Mouse (Mus musculus) stomach, embryonic 14.5 days (tissue): ENCODE measurements around the gene Wdr62. TPM values are rescaled to one million over a fixed set of nuclear protein-coding genes. Genes with fewer than 3 reads are reported as not detected.
"Not testable (repeated sequence)": the region's sequence is repeated elsewhere in the genome, so short reads cannot be mapped to it uniquely, and the experiment has no call there.

Source experiments
- ATAC-seq: fragments of 200-750 bp; cut with Nextera tagmentation; 2 replicates; pipeline ENCODE4 v1.8.0; 2017; ENCODE audit warnings: low read depth, moderate TSS enrichment; ENCODE audit not compliant: insufficient number of reproducible peaks, insufficient read depth, low FRiP score
- H3K27ac ChIP-seq: fragments of 300-500 bp; sonication (generic); 2 replicates; pipeline ENCODE4 v1.5.1; 2014; ENCODE audit warnings: mild to moderate bottlenecking, low read length, moderate library complexity, mixed read lengths
- H3K27me3 ChIP-seq: fragments of 300-500 bp; sonication (generic); 2 replicates; pipeline ENCODE4 v1.6.1; 2014; ENCODE audit warnings: low read length, control low read depth, mixed read lengths; ENCODE audit not compliant: control insufficient read depth, insufficient read depth
- H3K36me3 ChIP-seq: fragments of 300-500 bp; sonication (generic); 2 replicates; pipeline ENCODE4 v1.6.1; 2014; ENCODE audit warnings: mild to moderate bottlenecking, control low read depth, low read length, moderate library complexity, mixed read lengths; ENCODE audit not compliant: control insufficient read depth, insufficient read depth
- H3K4me1 ChIP-seq: fragments of 300-500 bp; sonication (generic); 2 replicates; pipeline ENCODE4 v1.6.1; 2014; ENCODE audit warnings: low read length, control low read depth, mixed read lengths; ENCODE audit not compliant: control insufficient read depth, insufficient read depth
- H3K4me2 ChIP-seq: fragments of 300-500 bp; sonication (generic); replicated peaks from 2 replicates; pipeline ENCODE4 v1.6.1; 2014; ENCODE audit warnings: low read depth, low read length, control low read depth
- H3K4me3 ChIP-seq: fragments of 300-500 bp; sonication (generic); 2 replicates; pipeline ENCODE4 v1.5.1; 2014; ENCODE audit warnings: low read depth, low read length, control low read depth
- H3K9ac ChIP-seq: fragments of 300-500 bp; sonication (generic); replicated peaks from 2 replicates; pipeline ENCODE4 v1.6.1; 2014; ENCODE audit warnings: low read depth, mild to moderate bottlenecking, control low read depth, low read length, moderate library complexity, mixed read lengths
- H3K9me3 ChIP-seq: fragments of 300-500 bp; sonication (generic); 2 replicates; pipeline ENCODE4 v1.6.1; 2016; ENCODE audit warnings: low read depth, low read length, control low read depth; ENCODE audit not compliant: control insufficient read depth
- WGBS: fragments of 180-500 bp; shearing (Covaris S2); extraction: QIAGEN DNeasy Blood & Tissue Kit; methylation state at CpG from one replicate; pipeline ENCODE4 v1.1.7; 2014; 5-methylcytosine and 5-hydroxymethylcytosine counted together
- polyA plus RNA-seq: library from polyadenylated mRNA; unstranded; fragments of >200 nt; fragmentation: Nextera tagmentation; extraction: Ambion mirVana; gene quantifications from 2 replicates; pipeline ENCODE4 v1.2.1, GENCODE M21; 2014

Gene Wdr62
- polyA plus RNA-seq, 1 experiment from 2014 or later, result 9.8 TPM

- no peak for ATAC-seq
- Histone ChIP-seq H3K9ac (no peak overlapping the region), H3K4me1 (no peaks in the 10 kb centered on the region), H3K4me3 (no peak overlapping the region), H3K36me3 (no peaks in the 10 kb centered on the region), H3K4me2 (no peak overlapping the region), H3K9me3 (no peaks in the 10 kb centered on the region), H3K27ac (no peak overlapping the region), H3K27me3 (no peaks in the 10 kb centered on the region)
- 57% methylated on average over 11 of the region's 11 CpGs for WGBS
Observed at GRCm38 (mm10) chr7:30202895-30203690, 77.1 kb downstream of the Wdr62 start.

GRCm38 (mm10) chr7:30200661-30201060 is 79.6 kb downstream of the Wdr62 start:
- not testable (repeated sequence) for ATAC-seq, H3K4me2 ChIP-seq, H3K9ac ChIP-seq, H3K9me3 ChIP-seq, H3K36me3 ChIP-seq, H3K4me3 ChIP-seq, H3K4me1 ChIP-seq, H3K27me3 ChIP-seq, H3K27ac ChIP-seq
- 85% methylated on average over 5 of the region's 5 CpGs for WGBS

GRCm38 (mm10) chr7:30200200-30200599 is 80.0 kb downstream of the Wdr62 start:
- Histone ChIP-seq H3K9ac (no peak overlapping the region), H3K4me3 (no peak overlapping the region), H3K27me3 (no peaks in the 10 kb centered on the region), H3K4me1 (no peaks in the 10 kb centered on the region), H3K4me2 (no peak overlapping the region), H3K27ac (no peak overlapping the region), H3K36me3 (no peaks in the 10 kb centered on the region), H3K9me3 (no peaks in the 10 kb centered on the region)
- WGBS, result 77% methylated on average over 5 of the region's 5 CpGs
- ATAC-seq, result no peak

- H3K27ac ChIP-seq, result no peak overlapping the region
- H3K4me3 ChIP-seq, result no peak overlapping the region
- no peak overlapping the region for H3K4me2 ChIP-seq
- H3K9ac ChIP-seq, result no peak overlapping the region
- no peaks in the 10 kb centered on the region for H3K4me1 ChIP-seq
- H3K9me3 ChIP-seq, result no peaks in the 10 kb centered on the region
- H3K36me3 ChIP-seq, result no peaks in the 10 kb centered on the region
- WGBS, result 70% methylated on average over 18 of the region's 18 CpGs
- H3K27me3 ChIP-seq, result no peaks in the 10 kb centered on the region
- no peak for ATAC-seq
Observed at GRCm38 (mm10) chr7:30199498-30200139, 80.6 kb downstream of the Wdr62 start.

- ATAC-seq, result no peak
- WGBS, result 11% methylated on average over 8 of the region's 8 CpGs
- H3K9ac ChIP-seq, result no peak within 1 kb of the TSS; the same call in 1 of the 2 replicates
Observed at GRCm38 (mm10) chr7:30198481-30198971, 81.7 kb downstream of the Wdr62 start, which contains the start of gene Capns1. Capns1 (minus strand) TSS chr7:30198811.

GRCm38 (mm10) chr7:30197592-30198129 is 82.6 kb downstream of the Wdr62 start:
- 53% methylated on average over 5 of the region's 5 CpGs for WGBS
- Histone ChIP-seq H3K27ac (no peak overlapping the region), H3K4me1 (peaks cover 9% of the 10 kb centered on the region), H3K36me3 (0 out of 2 replicates have a peak, but pooled peaks cover 1% of the 10 kb centered on the region), H3K4me2 (no peak overlapping the region), H3K27me3 (no peaks in the 10 kb centered on the region), H3K4me3 (no peak overlapping the region), H3K9ac (no peak overlapping the region), H3K9me3 (no peaks in the 10 kb centered on the region)
- ATAC-seq, result no peak

More at GRCm38 (mm10) chr7:30198481-30198971, 81.7 kb downstream of the Wdr62 start, which contains the start of gene Capns1:
- peaks cover under 1% of the 10 kb centered on the region for H3K4me1 ChIP-seq
- H3K4me3 ChIP-seq, result no peak within 1 kb of the TSS
- no peaks in the 10 kb centered on the region for H3K9me3 ChIP-seq
- H3K36me3 ChIP-seq, result no peaks in the 10 kb centered on the region
- peak within 1 kb of the TSS; percentile 22; the same call in 1 of the 2 replicates for H3K4me2 ChIP-seq
- H3K27me3 ChIP-seq, result no peaks in the 10 kb centered on the region
- peak within 1 kb of the TSS; percentile 18; the same call in 1 of the 2 replicates for H3K27ac ChIP-seq

- 46% methylated on average over 6 of the region's 6 CpGs for WGBS
- Histone ChIP-seq H3K9me3 (no peaks in the 10 kb centered on the region), H3K4me1 (peaks cover 10% of the 10 kb centered on the region), H3K4me3 (no peak overlapping the region), H3K4me2 (no peak overlapping the region), H3K27ac (no peak overlapping the region; the same call in 1 of the 2 replicates), H3K36me3 (peaks cover 16% of the 10 kb centered on the region), H3K9ac (no peak overlapping the region), H3K27me3 (no peaks in the 10 kb centered on the region)
- no peak for ATAC-seq
Observed at GRCm38 (mm10) chr7:30196171-30196570, 84.0 kb downstream of the Wdr62 start.

- Histone ChIP-seq H3K4me2 (peak overlapping the region; percentile 75), H3K36me3 (peaks cover 18% of the 10 kb centered on the region), H3K9ac (no peak overlapping the region), H3K4me3 (no peak overlapping the region), H3K27ac (no peak overlapping the region), H3K27me3 (no peaks in the 10 kb centered on the region), H3K9me3 (no peaks in the 10 kb centered on the region), H3K4me1 (peaks cover 10% of the 10 kb centered on the region)
- 55% methylated on average over 6 of the region's 6 CpGs for WGBS
- no peak for ATAC-seq
Observed at GRCm38 (mm10) chr7:30195461-30195860, 84.8 kb downstream of the Wdr62 start.
